Mouse (Mus musculus) limb, embryonic 11.5 days (tissue): Measurements from ENCODE around the gene Gfra1. TPM values are rescaled to one million over a fixed set of nuclear protein-coding genes. Genes with fewer than 3 reads are reported as not detected.

Experiments used
- ATAC-seq: fragments of 200-750 bp; cut with Nextera tagmentation; 2 replicates; pipeline ENCODE4 v1.8.0; 2017; ENCODE audit warnings: low read depth; ENCODE audit not compliant: insufficient number of reproducible peaks, low FRiP score, low TSS enrichment
- DNase-seq: peaks from one replicate; pipeline ENCODE4 v3.0.0-alpha.2; 2015; ENCODE audit warnings: low spot score
- H3K27ac ChIP-seq: fragments of 300-500 bp; sonication (generic); replicated peaks from 2 replicates; pipeline ENCODE4 v1.5.1; 2014; ENCODE audit warnings: low read depth, mild to moderate bottlenecking, low read length
- H3K27me3 ChIP-seq: fragments of 300-500 bp; sonication (generic); 2 replicates; pipeline ENCODE4 v1.6.1; 2014; ENCODE audit warnings: mild to moderate bottlenecking, low read length, mixed read lengths; ENCODE audit not compliant: control insufficient read depth, insufficient read depth
- H3K36me3 ChIP-seq: fragments of 300-500 bp; sonication (generic); 2 replicates; pipeline ENCODE4 v1.6.1; 2014; ENCODE audit warnings: mild to moderate bottlenecking, low read length, moderate library complexity, mixed read lengths; ENCODE audit not compliant: control insufficient read depth, insufficient read depth
- H3K4me1 ChIP-seq: fragments of 300-500 bp; sonication (generic); 2 replicates; pipeline ENCODE4 v1.6.1; 2014; ENCODE audit warnings: low read length, mixed read lengths; ENCODE audit not compliant: control insufficient read depth, insufficient read depth
- H3K4me2 ChIP-seq: fragments of 300-500 bp; sonication (generic); 2 replicates; pipeline ENCODE4 v1.6.1; 2014; ENCODE audit warnings: low read depth, mild to moderate bottlenecking, moderate library complexity; ENCODE audit not compliant: severe bottlenecking
- H3K4me3 ChIP-seq: fragments of 300-500 bp; sonication (generic); 2 replicates; pipeline ENCODE4 v1.5.1; 2014; ENCODE audit warnings: low read depth, low read length
- H3K9ac ChIP-seq: fragments of 300-500 bp; sonication (generic); 2 replicates; pipeline ENCODE4 v1.6.1; 2014; ENCODE audit warnings: mild to moderate bottlenecking, low read length
- H3K9me3 ChIP-seq: fragments of 300-500 bp; sonication (generic); 2 replicates; pipeline ENCODE4 v1.6.1; 2016; ENCODE audit warnings: low read length; ENCODE audit not compliant: control insufficient read depth
- WGBS: fragments of 180-500 bp; shearing (Covaris S2); extraction: QIAGEN DNeasy Blood & Tissue Kit; methylation state at CpG from one replicate; pipeline ENCODE4 v1.1.7; 2014; 5-methylcytosine and 5-hydroxymethylcytosine counted together
- polyA plus RNA-seq: library from polyadenylated mRNA; unstranded; fragments of >200 nt; fragmentation: Nextera tagmentation; extraction: Ambion mirVana; gene quantifications from 2 replicates; pipeline ENCODE4 v1.2.1, GENCODE M21; 2014

The Gfra1 gene
- polyA plus RNA-seq, 1 experiment from 2014 or later: 5.6 TPM

DNA sequence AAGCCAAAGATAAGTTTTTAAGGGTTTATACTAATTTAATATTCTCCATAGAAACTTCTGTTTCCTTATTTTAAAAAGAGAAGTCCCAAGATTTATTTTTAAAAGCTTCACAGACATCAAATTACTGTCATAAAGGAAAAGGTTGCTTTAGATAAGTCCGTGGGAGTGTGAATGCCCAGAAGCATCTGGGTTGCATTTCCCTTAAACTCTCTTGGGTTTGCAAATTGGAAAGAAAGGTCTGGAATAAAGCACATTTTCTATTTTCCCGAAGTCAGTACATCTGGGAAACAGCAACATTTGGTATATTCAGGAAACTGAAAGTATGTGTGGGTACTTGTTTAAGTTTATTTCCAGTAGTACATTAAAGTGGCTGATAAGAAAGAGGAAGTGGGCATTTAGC lies 12.6 kb upstream of the Gfra1 start:
- Histone ChIP-seq H3K4me3 (no peak overlapping the region), H3K4me1 (0 out of 2 replicates have a peak, but pooled peaks cover 5% of the 10 kb centered on the region), H3K27ac (no peak overlapping the region), H3K9ac (no peak overlapping the region), H3K36me3 (no peaks in the 10 kb centered on the region), H3K9me3 (no peaks in the 10 kb centered on the region), H3K4me2 (no peak overlapping the region), H3K27me3 (no peaks in the 10 kb centered on the region)
- ATAC-seq: no peak
- no peak for DNase-seq
- 17% methylated on average over 2 of the region's 2 CpGs for WGBS

DNA sequence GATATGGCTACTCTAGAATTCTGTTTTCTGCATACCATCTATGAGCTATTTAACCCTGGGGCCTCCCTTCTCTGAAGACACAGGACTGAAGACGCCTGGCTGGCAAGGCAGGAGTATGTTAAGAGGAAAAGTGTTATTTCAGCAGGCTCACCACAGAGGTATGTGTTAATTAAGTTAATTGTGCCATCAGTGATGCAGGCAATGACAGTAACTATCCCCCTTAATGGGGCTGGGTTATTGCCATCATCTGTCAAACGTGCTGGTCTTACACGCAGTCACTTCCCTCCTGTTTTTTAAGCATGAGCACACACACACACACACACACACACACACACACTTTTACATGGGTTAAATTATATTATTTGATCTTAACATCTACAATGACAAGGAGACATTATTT lies 8.0 kb upstream of the Gfra1 start:
- 29% methylated on average over 3 of the region's 3 CpGs for WGBS
- no peaks in the 10 kb centered on the region for H3K9me3 ChIP-seq
- no peak for DNase-seq
- H3K4me1 ChIP-seq: 0 out of 2 replicates have a peak, but pooled peaks cover 4% of the 10 kb centered on the region
- H3K36me3 ChIP-seq: no peaks in the 10 kb centered on the region
- no peaks in the 10 kb centered on the region for H3K27me3 ChIP-seq
- H3K27ac ChIP-seq: no peak overlapping the region
- no peak overlapping the region for H3K9ac ChIP-seq
- H3K4me2 ChIP-seq: no peak overlapping the region
- no peak for ATAC-seq
- no peak overlapping the region for H3K4me3 ChIP-seq

DNA sequence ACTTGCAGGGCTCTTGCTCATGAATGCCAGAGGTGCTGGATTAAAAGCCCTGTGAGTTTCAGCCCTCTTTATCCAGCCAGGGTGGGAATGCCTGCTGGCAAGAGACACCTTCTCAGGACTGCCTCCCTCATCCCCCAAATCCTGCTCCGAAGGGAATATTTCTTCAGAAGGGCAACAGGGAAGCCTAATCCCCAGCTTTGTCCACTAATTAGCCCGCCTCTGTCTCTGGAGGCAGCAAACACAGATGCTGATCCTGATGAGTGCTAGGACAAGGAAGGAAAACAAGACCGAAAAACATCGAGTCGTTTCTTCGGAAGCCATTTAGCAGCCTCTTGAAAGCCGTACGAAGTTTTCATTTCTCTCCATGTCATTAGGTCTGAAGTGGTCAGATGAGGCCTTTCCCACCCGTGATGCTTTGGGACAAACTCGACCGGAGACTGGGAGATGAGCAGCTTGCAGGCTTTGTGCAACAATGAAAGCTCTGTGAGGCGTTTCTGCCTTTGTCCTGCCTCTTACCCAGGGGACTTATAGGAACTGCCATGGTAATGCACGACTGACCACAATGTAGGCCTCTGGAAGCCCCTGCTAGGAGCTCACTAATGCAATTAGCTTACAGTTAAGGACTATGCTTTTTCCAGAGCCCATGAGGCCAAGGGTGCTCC lies 4.8 kb upstream of the Gfra1 start:
- Histone ChIP-seq H3K9ac (no peak overlapping the region), H3K9me3 (no peaks in the 10 kb centered on the region), H3K36me3 (no peaks in the 10 kb centered on the region), H3K4me2 (no peak overlapping the region), H3K27me3 (peaks cover 7% of the 10 kb centered on the region), H3K4me1 (peaks cover 7% of the 10 kb centered on the region), H3K27ac (no peak overlapping the region), H3K4me3 (no peak overlapping the region)
- DNase-seq: no peak
- no peak for ATAC-seq
- WGBS: 72% methylated on average over 13 of the region's 13 CpGs

DNA sequence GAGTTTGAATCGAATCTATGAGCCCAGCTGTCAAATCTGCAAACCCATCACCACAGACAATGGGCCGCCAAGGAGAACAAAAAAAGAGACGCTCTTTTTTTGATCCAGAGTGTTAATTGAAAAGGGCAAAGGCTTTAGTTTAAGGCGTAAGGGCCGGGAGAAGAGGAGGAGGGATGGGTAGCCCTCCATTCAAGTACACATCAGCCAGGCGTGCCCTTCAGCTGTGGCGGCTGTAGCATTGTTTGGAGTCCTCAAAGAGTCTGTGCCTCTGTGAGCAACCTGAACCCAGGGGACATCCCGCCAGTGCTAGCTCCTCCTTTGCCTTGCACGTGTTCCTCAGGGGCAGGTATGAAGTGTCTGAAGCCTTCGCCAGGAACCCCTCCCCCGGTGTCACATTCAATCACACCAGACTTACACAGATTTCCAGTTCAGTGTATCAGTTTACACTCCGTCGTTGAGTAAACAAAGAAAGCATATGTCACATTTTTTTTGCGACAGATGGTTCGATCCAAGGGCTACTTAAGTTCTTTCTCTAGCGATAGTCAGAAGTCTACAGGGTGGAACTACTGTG lies 867 bp upstream of the Gfra1 start:
- Histone ChIP-seq H3K27me3 (peaks cover 28% of the 10 kb centered on the region), H3K4me1 (peaks cover 20% of the 10 kb centered on the region), H3K27ac (no peak overlapping the region), H3K9me3 (no peaks in the 10 kb centered on the region), H3K4me2 (peak overlapping the region; percentile 94; the same call in 1 of the 2 replicates), H3K9ac (no peak overlapping the region), H3K4me3 (peak overlapping the region; percentile 47; the same call in 1 of the 2 replicates), H3K36me3 (no peaks in the 10 kb centered on the region)
- DNase-seq: peak; percentile 60
- ATAC-seq: no peak
- 12% methylated on average over 16 of the region's 16 CpGs for WGBS

DNA sequence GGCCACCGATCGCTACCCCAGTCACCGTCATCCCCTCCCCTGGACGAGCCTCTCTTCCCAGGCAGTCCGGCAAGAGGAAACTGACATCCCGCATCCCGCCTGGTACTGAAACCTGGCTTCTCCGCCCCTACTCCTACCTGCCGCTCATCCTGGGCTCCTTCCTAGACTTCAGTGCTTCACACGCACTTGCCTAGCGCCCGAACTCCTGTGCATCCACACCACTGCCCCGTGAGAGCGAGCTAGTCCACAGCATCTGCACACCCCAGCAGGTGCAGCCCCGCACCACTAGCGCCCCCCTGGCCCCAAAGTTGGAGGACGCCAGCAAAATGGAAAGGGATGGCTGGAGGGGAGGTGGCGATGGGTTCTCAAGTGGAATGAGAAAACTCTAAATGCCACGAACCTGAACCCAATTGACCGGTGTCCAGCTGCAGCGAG lies 631 bp downstream of the Gfra1 start:
- peaks cover 24% of the 10 kb centered on the region for H3K4me1 ChIP-seq
- DNase-seq: peak; percentile 71
- H3K27ac ChIP-seq: no peak overlapping the region
- H3K9ac ChIP-seq: peak overlapping the region; percentile 17
- WGBS: under 1% methylated on average over 21 of the region's 21 CpGs
- H3K4me2 ChIP-seq: peak overlapping the region; percentile 94
- H3K36me3 ChIP-seq: no peaks in the 10 kb centered on the region
- peaks cover 28% of the 10 kb centered on the region for H3K27me3 ChIP-seq
- no peaks in the 10 kb centered on the region for H3K9me3 ChIP-seq
- ATAC-seq: no peak
- peak overlapping the region; percentile 47 for H3K4me3 ChIP-seq

DNA sequence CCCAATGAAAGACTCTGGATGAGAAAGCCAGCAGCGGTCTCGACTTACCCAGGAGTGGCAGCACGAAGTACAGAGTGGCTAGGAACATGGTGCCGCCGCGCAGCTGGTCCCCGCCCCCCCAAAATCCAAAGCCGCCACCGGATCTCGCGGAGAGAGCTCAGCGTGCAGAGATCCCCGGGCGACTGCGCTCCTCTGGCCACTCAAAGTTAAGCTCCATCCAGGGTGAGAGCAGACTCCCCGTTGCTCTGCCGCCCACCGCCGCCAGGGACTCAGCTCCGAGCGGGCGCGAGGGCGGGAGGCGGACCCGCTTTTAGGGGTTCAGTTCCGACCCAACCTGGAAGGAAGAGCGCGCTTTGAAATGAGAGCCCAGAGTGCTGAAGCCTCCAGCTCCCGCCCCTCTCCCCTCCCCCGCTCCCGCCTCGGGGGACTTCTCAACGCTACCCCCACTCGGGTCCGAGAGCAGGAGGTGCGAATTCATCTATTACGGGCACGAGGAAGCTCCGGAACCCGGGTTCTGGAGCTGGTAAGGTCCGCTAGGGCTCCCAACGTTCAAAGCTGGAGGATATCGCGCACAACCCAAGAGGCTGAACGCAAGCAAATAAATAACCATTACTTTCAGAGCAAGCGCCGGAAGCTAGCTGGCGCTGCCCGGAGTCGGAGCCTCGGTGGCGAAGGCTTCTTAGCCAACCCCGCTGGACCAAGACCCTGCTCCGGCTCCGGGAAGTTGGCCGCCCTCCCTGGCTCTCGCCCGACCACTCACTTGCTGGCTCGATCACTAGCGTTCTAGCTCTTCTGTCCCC lies 1.2 kb downstream of the Gfra1 start:
- no peaks in the 10 kb centered on the region for H3K36me3 ChIP-seq
- no peaks in the 10 kb centered on the region for H3K9me3 ChIP-seq
- H3K4me2 ChIP-seq: peak overlapping the region; percentile 94
- peak; percentile 44 for ATAC-seq
- peak overlapping the region; percentile 47 for H3K4me3 ChIP-seq
- peaks cover 28% of the 10 kb centered on the region for H3K27me3 ChIP-seq
- WGBS: under 1% methylated on average over 61 of the region's 61 CpGs
- DNase-seq: peak; percentile 72
- H3K4me1 ChIP-seq: peaks cover 24% of the 10 kb centered on the region
- H3K9ac ChIP-seq: peak overlapping the region; percentile 17
- H3K27ac ChIP-seq: no peak overlapping the region

DNA sequence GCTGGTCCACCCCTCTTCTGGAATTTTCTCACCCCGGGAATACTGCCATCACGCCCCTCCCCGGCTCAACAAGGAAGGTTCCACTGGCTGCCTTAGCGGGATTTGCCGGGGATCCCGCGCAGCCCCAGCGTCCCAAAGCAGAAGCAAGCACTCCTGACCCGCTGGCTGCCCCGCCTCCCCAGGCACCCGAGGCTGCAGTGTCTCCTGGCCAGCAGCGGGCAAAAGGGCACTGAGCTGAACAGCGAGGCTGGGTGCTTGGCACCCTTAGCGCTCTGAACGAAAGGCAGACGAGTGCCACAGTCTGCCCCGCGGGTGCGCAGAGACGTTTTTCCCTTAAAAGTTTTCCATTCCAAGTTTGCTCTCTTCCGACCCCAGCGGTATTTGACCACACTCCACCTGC lies 2.1 kb downstream of the Gfra1 start:
- peak; percentile 61 for DNase-seq
- Histone ChIP-seq H3K4me2 (peak overlapping the region; percentile 94), H3K9me3 (no peaks in the 10 kb centered on the region), H3K9ac (0 out of 2 replicates have a peak overlapping the region, but pooled peaks have one; percentile 27), H3K27ac (no peak overlapping the region), H3K27me3 (peaks cover 28% of the 10 kb centered on the region), H3K4me1 (peaks cover 24% of the 10 kb centered on the region), H3K36me3 (no peaks in the 10 kb centered on the region), H3K4me3 (peak overlapping the region; percentile 47)
- ATAC-seq: 0 out of 2 replicates have a peak, but pooled peaks have one; percentile 27
- 0% methylated on average over 22 of the region's 22 CpGs for WGBS

DNA sequence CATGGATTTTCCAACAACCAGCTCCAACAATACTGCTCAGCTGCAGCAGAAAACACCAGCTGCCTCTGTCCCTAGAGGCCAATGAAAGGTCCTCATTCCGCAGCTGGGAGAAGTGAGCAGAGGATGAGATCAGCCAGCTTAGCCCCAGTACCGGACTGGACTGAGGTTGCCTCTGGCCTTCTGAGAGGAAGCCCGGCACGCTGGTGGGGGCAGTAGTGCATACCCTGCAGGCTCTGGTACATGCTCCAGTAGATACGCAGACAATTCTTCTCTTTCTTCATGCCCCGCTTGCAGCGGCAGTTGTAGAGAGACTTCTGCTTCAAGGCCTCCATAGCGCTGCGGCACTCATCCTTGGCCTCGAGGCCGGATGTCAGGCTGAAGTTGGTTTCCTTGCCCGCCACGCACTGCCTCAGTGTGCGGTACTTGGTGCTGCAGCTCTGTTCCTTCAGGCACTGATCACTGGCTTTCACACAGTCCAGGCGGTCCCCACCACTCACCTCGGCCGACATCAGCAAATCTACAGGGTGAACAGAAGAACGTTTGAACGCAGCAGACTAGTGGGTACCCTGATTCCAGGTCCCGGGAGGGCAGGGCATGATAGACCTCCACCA lies 2.7 kb downstream of the Gfra1 start:
- DNase-seq (peak; percentile 46), ATAC-seq (no peak)
- Histone ChIP-seq H3K27me3 (peaks cover 28% of the 10 kb centered on the region), H3K9ac (no peak overlapping the region), H3K4me3 (peak overlapping the region; percentile 47), H3K27ac (no peak overlapping the region), H3K36me3 (no peaks in the 10 kb centered on the region), H3K4me1 (peaks cover 24% of the 10 kb centered on the region), H3K9me3 (no peaks in the 10 kb centered on the region), H3K4me2 (peak overlapping the region; percentile 94; the same call in 1 of the 2 replicates)
- 4% methylated on average over 20 of the region's 20 CpGs for WGBS
